Mouse (Mus musculus) thymus, adult 2 months (tissue): ENCODE measurements around the gene Enox1. TPM values are rescaled to one million over a fixed set of nuclear protein-coding genes. Genes with fewer than 3 reads are reported as not detected.

ENCODE experiments used
- DNase-seq: peaks from one replicate; pipeline ENCODE4 v3.0.0; 2021
- H3K27ac ChIP-seq: fragments of 200-500 bp; 2 replicates; pipeline ENCODE4 v1.5.1; 2012; ENCODE audit warnings: low read length, control low read depth; ENCODE audit not compliant: control insufficient read depth, insufficient read depth
- H3K27me3 ChIP-seq: fragments of 200-500 bp; 2 replicates; pipeline ENCODE4 v1.6.1; 2012; ENCODE audit warnings: mild to moderate bottlenecking, low read length, moderate library complexity, mixed read lengths; ENCODE audit not compliant: control insufficient read depth, insufficient read depth
- H3K36me3 ChIP-seq: fragments of 200-500 bp; 2 replicates; pipeline ENCODE4 v1.6.1; 2012; ENCODE audit warnings: mild to moderate bottlenecking, low read length, moderate library complexity; ENCODE audit not compliant: control insufficient read depth, insufficient read depth
- H3K4me1 ChIP-seq: fragments of 200-500 bp; replicated peaks from 2 replicates; pipeline ENCODE4 v1.6.1; 2012; ENCODE audit warnings: low read length; ENCODE audit not compliant: control insufficient read depth, insufficient read depth
- H3K4me3 ChIP-seq: fragments of 200-500 bp; 2 replicates; pipeline ENCODE4 v1.5.1; 2012; ENCODE audit warnings: mild to moderate bottlenecking, low read length, control low read depth, moderate library complexity; ENCODE audit not compliant: control insufficient read depth, insufficient read depth
- CTCF ChIP-seq: fragments of 200-500 bp; IDR thresholded peaks from 2 replicates; pipeline ENCODE4 v1.5.1; 2012; ENCODE audit warnings: mild to moderate bottlenecking, control low read depth, low read length, moderate library complexity, borderline replicate concordance; ENCODE audit not compliant: control insufficient read depth, poor library complexity, insufficient read depth; ENCODE audit errors: extremely low read depth
- POLR2A ChIP-seq: fragments of 200-500 bp; IDR thresholded peaks from 2 replicates; pipeline ENCODE4 v1.6.1; 2012; ENCODE audit warnings: mild to moderate bottlenecking, low read length, control low read depth, moderate library complexity; ENCODE audit not compliant: control insufficient read depth, poor library complexity, insufficient read depth; ENCODE audit errors: extremely low read depth
- WGBS: fragments of 180-500 bp; shearing (Covaris S2); methylation state at CpG from one replicate; pipeline ENCODE4 v1.1.7; 2018; 5-methylcytosine and 5-hydroxymethylcytosine counted together
- polyA plus RNA-seq: library from polyadenylated mRNA; depleted of rRNA; stranded (reverse); fragments of >200 nt; gene quantifications from 2 replicates; pipeline ENCODE4 v1.2.3, GENCODE M21; 2012

The Enox1 gene
- polyA plus RNA-seq, 1 experiment = 0.38 TPM

- WGBS = 69% methylated on average over 9 of the region's 9 CpGs
- no peak overlapping the region for H3K27ac ChIP-seq
- no peak for DNase-seq
Observed at GRCm38 (mm10) chr14:77385621-77386020, 229.1 kb downstream of the Enox1 start.

GRCm38 (mm10) chr14:77387877-77388276, 231.3 kb downstream of the Enox1 start:
- WGBS = 94% methylated on average over 2 of the region's 2 CpGs
- TF ChIP-seq CTCF = no peak
- TF ChIP-seq POLR2A = no peak
- DNase-seq = no peak
- no peak overlapping the region for H3K4me3 ChIP-seq
- 0 out of 2 replicates have a peak, but pooled peaks cover 3% of the 10 kb centered on the region for H3K4me1 ChIP-seq
- H3K27ac ChIP-seq = no peak overlapping the region
- no peaks in the 10 kb centered on the region for H3K27me3 ChIP-seq
- no peaks in the 10 kb centered on the region for H3K36me3 ChIP-seq

More at GRCm38 (mm10) chr14:77385621-77386020, 229.1 kb downstream of the Enox1 start:
- TF ChIP-seq POLR2A = no peak
- no peak for TF ChIP-seq CTCF
- Histone ChIP-seq H3K4me1 (0 out of 2 replicates have a peak, but pooled peaks cover 3% of the 10 kb centered on the region), H3K36me3 (no peaks in the 10 kb centered on the region), H3K27me3 (no peaks in the 10 kb centered on the region), H3K4me3 (no peak overlapping the region)

- H3K36me3 ChIP-seq = no peaks in the 10 kb centered on the region
- 0 out of 2 replicates have a peak, but pooled peaks cover 3% of the 10 kb centered on the region for H3K4me1 ChIP-seq
- H3K27ac ChIP-seq = no peak overlapping the region
- no peak for TF ChIP-seq POLR2A
- no peak for TF ChIP-seq CTCF
- H3K27me3 ChIP-seq = no peaks in the 10 kb centered on the region
- WGBS = 93% methylated on average over 5 of the region's 5 CpGs
- H3K4me3 ChIP-seq = no peak overlapping the region
- no peak for DNase-seq
Observed at GRCm38 (mm10) chr14:77389276-77389675, 232.7 kb downstream of the Enox1 start.

- 65% methylated on average over 1 of the region's 1 CpGs for WGBS
- H3K36me3 ChIP-seq = no peaks in the 10 kb centered on the region
- H3K4me1 ChIP-seq = no peaks in the 10 kb centered on the region
- DNase-seq = no peak
- no peak overlapping the region for H3K4me3 ChIP-seq
- TF ChIP-seq POLR2A (no peak), CTCF (no peak)
- no peaks in the 10 kb centered on the region for H3K27me3 ChIP-seq
- no peak overlapping the region for H3K27ac ChIP-seq
Observed at GRCm38 (mm10) chr14:77392476-77392875, 235.9 kb downstream of the Enox1 start.

- DNase-seq = no peak
- no peaks in the 10 kb centered on the region for H3K36me3 ChIP-seq
- H3K27ac ChIP-seq = no peak overlapping the region
- H3K27me3 ChIP-seq = no peaks in the 10 kb centered on the region
- 96% methylated on average over 5 of the region's 5 CpGs for WGBS
- H3K4me1 ChIP-seq = peaks cover 17% of the 10 kb centered on the region
- H3K4me3 ChIP-seq = no peak overlapping the region
- no peak for TF ChIP-seq CTCF
Observed at GRCm38 (mm10) chr14:77406241-77407114, 249.9 kb downstream of the Enox1 start.

- H3K4me3 ChIP-seq = no peak overlapping the region
- DNase-seq = peak; percentile 10
- no peaks in the 10 kb centered on the region for H3K27me3 ChIP-seq
- H3K27ac ChIP-seq = peak overlapping the region; percentile 5; the same call in 1 of the 2 replicates
- 26% methylated on average over 8 of the region's 8 CpGs for WGBS
- no peak for TF ChIP-seq CTCF
- TF ChIP-seq POLR2A = no peak
- H3K36me3 ChIP-seq = no peaks in the 10 kb centered on the region
- H3K4me1 ChIP-seq = peaks cover 18% of the 10 kb centered on the region
Observed at GRCm38 (mm10) chr14:77409271-77409940, 252.8 kb downstream of the Enox1 start.

- Histone ChIP-seq H3K4me3 (no peak overlapping the region), H3K27ac (no peak overlapping the region), H3K27me3 (no peaks in the 10 kb centered on the region), H3K36me3 (no peaks in the 10 kb centered on the region), H3K4me1 (peaks cover 20% of the 10 kb centered on the region)
- DNase-seq = no peak
- 97% methylated on average over 9 of the region's 9 CpGs for whole genome bisulfite sequencing
- TF ChIP-seq POLR2A = no peak
Observed at GRCm38 (mm10) chr14:77410354-77410753, 253.8 kb downstream of the Enox1 start.
